Mouse (Mus musculus): ENCODE measurements around the gene Amer1. TPM values are rescaled to one million over a fixed set of nuclear protein-coding genes. Genes with fewer than 3 reads are reported as not detected.

Amer1 gene
- 3.2 and 3.7 TPM in 2 replicates for polyA plus RNA-seq (2012; ENCODE audit: insufficient read depth, insufficient read length, missing spikeins)

DNA sequence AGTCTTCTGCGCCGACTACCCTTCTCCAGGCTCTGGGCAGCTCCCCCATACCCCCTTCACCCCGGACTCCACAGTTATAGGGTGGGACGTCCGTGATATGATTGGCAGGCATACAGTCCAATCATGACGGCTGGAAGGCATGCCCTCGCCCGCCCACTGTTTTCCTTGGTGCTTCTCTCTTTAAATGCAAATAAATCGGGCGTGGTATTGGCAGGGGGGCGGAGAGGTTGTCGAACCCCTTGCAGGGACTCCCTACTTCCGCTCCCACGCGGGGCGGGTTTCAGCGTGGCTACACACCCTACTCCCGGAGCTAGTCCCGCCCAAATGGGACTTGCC is at the start of gene Amer1:
Gene Amer1, minus strand, starts transcription at position 97 of the 336 bp plus-strand sequence.
- Histone ChIP-seq H3K27ac (ENCODE audit: insufficient read depth, low read depth, low read length) (peak within 1 kb of the TSS; percentile 29; the same call in 1 of the 2 replicates), H3K4me1 (ENCODE audit: control insufficient read depth, insufficient read depth, low read length) (peaks cover 10% of the 10 kb centered on the region), H3K4me3 (ENCODE audit: insufficient read depth, low read length) (peak within 1 kb of the TSS; percentile 86)
- no peak for TF ChIP-seq CTCF (IDR thresholded peaks at IDR 0.05; ENCODE audit: low read depth, low read length)
- TF ChIP-seq POLR2A (IDR thresholded peaks at IDR 0.05; ENCODE audit: borderline replicate concordance, low read depth, low read length): no peak

- H3K27ac ChIP-seq (ENCODE audit: insufficient read depth, low read depth, low read length): no peak overlapping the region
- no peaks in the 10 kb centered on the region for H3K4me1 ChIP-seq (ENCODE audit: control insufficient read depth, insufficient read depth, low read length)
- no peak overlapping the region for H3K4me3 ChIP-seq (ENCODE audit: insufficient read depth, low read length)
- TF ChIP-seq POLR2A (IDR thresholded peaks at IDR 0.05; ENCODE audit: borderline replicate concordance, low read depth, low read length): no peak
- TF ChIP-seq CTCF (IDR thresholded peaks at IDR 0.05; ENCODE audit: low read depth, low read length): no peak
Measured at GRCm38 (mm10) chrX:95457166-95457565, 12.5 kb upstream of the Amer1 start.

DNA sequence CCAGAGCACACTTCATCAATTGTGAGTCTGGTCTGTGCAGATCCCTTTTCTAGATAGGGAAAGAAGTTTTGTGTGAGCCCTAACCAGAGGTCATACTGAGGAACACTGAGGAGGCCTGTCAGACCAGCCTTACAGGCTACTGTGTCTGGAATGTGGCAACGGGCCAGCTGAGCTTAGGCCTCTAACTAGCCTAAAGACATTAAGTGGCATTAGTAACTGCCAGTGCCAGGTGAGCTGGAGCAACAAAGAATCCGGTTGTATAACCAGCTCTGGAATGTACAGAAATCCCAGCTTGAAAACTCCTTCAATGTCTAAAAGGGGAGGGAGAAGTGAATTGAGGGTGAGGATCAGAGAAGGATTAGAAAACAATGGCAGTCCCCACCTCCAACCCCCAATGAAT is 1.2 kb upstream of the Amer1 start:
- Histone ChIP-seq H3K4me1 (ENCODE audit: control insufficient read depth, insufficient read depth, low read length) (peaks cover 10% of the 10 kb centered on the region), H3K4me3 (ENCODE audit: insufficient read depth, low read length) (no peak overlapping the region), H3K27ac (ENCODE audit: insufficient read depth, low read depth, low read length) (no peak overlapping the region)
- TF ChIP-seq CTCF (IDR thresholded peaks at IDR 0.05; ENCODE audit: low read depth, low read length): no peak
- no peak for TF ChIP-seq POLR2A (IDR thresholded peaks at IDR 0.05; ENCODE audit: borderline replicate concordance, low read depth, low read length)

DNA sequence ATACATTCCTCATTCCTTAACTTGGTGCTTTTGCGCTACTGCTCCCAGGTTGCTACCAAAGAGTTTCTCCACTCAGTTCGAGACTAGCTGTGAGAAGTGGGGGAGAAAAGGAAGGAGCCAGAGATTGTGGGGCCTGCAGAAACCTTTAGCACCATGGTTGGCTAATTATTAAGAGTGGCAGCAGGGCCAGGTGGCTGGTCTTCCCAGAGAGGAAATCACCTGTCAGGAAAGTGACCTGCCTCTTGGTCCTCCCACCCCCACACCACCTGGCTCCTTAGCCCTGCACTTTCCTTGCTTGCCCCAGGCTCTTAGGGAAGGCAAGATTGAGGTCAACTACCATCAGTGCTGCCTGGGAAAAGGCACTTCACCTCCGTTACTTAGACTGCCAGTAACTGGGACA is 469 bp upstream of the Amer1 start:
- H3K27ac ChIP-seq (ENCODE audit: insufficient read depth, low read depth, low read length): no peak overlapping the region
- peak overlapping the region; percentile 86 for H3K4me3 ChIP-seq (ENCODE audit: insufficient read depth, low read length)
- H3K4me1 ChIP-seq (ENCODE audit: control insufficient read depth, insufficient read depth, low read length): peaks cover 10% of the 10 kb centered on the region
- TF ChIP-seq POLR2A (IDR thresholded peaks at IDR 0.05; ENCODE audit: borderline replicate concordance, low read depth, low read length) (no peak), CTCF (IDR thresholded peaks at IDR 0.05; ENCODE audit: low read depth, low read length) (no peak)

GRCm38 (mm10) chrX:95443898-95444775 is 535 bp downstream of the Amer1 start:
- Histone ChIP-seq H3K4me1 (ENCODE audit: control insufficient read depth, insufficient read depth, low read length) (peaks cover 10% of the 10 kb centered on the region), H3K27ac (ENCODE audit: insufficient read depth, low read depth, low read length) (peak overlapping the region; percentile 29; the same call in 1 of the 2 replicates), H3K4me3 (ENCODE audit: insufficient read depth, low read length) (peak overlapping the region; percentile 86)
- TF ChIP-seq CTCF (IDR thresholded peaks at IDR 0.05; ENCODE audit: low read depth, low read length) (no peak), POLR2A (IDR thresholded peaks at IDR 0.05; ENCODE audit: borderline replicate concordance, low read depth, low read length) (no peak)

GRCm38 (mm10) chrX:95443390-95443789 is 1.3 kb downstream of the Amer1 start:
- peaks cover 10% of the 10 kb centered on the region for H3K4me1 ChIP-seq (ENCODE audit: control insufficient read depth, insufficient read depth, low read length)
- TF ChIP-seq POLR2A (IDR thresholded peaks at IDR 0.05; ENCODE audit: borderline replicate concordance, low read depth, low read length) (no peak), CTCF (IDR thresholded peaks at IDR 0.05; ENCODE audit: low read depth, low read length) (no peak)
- H3K4me3 ChIP-seq (ENCODE audit: insufficient read depth, low read length): peak overlapping the region; percentile 86
- H3K27ac ChIP-seq (ENCODE audit: insufficient read depth, low read depth, low read length): no peak overlapping the region

DNA sequence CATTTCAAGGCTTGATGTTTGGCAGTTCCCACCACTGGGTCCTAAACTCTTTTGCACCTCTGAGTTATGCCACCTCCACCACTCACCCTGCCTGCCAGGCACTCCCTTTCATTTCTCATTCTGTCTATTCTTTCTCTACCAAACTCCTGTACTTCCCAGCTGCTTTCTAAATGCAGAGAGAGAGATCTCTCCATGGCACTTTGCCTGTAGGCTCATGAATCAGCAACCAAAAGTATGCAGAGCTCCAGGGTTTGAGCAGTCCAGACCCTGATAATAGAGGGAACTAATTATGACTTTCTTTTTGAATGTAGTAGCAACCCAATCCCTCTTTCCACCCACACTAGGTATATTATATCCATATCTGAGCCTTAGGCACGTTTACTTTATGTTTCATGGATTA is 2.4 kb downstream of the Amer1 start:
- Histone ChIP-seq H3K4me1 (ENCODE audit: control insufficient read depth, insufficient read depth, low read length) (peaks cover 10% of the 10 kb centered on the region), H3K4me3 (ENCODE audit: insufficient read depth, low read length) (no peak overlapping the region), H3K27ac (ENCODE audit: insufficient read depth, low read depth, low read length) (no peak overlapping the region)
- TF ChIP-seq CTCF (IDR thresholded peaks at IDR 0.05; ENCODE audit: low read depth, low read length) (no peak), POLR2A (IDR thresholded peaks at IDR 0.05; ENCODE audit: borderline replicate concordance, low read depth, low read length) (no peak)

DNA sequence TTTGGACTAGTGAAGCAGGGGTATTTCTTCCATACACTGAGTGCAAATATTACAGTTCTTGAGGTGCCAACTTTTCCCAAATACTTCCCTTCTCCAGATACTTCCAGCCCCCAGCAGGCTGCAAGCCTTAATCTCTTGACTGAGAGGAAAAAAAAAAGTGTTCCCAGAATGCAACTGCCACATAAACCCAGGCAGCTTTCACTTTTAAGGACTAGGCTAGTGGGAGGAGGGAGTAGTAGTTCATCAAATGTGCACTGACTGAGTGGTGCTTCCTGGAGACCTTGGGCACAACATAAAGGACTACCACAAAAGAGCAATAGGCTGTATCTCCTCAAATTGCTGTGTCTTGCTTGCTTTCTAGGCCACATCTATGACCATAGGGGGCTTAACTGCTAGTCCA is 3.4 kb downstream of the Amer1 start:
- no peak overlapping the region for H3K27ac ChIP-seq (ENCODE audit: insufficient read depth, low read depth, low read length)
- H3K4me1 ChIP-seq (ENCODE audit: control insufficient read depth, insufficient read depth, low read length): peaks cover 10% of the 10 kb centered on the region
- H3K4me3 ChIP-seq (ENCODE audit: insufficient read depth, low read length): no peak overlapping the region
- no peak for TF ChIP-seq CTCF (IDR thresholded peaks at IDR 0.05; ENCODE audit: low read depth, low read length)
- TF ChIP-seq POLR2A (IDR thresholded peaks at IDR 0.05; ENCODE audit: borderline replicate concordance, low read depth, low read length): no peak

DNA sequence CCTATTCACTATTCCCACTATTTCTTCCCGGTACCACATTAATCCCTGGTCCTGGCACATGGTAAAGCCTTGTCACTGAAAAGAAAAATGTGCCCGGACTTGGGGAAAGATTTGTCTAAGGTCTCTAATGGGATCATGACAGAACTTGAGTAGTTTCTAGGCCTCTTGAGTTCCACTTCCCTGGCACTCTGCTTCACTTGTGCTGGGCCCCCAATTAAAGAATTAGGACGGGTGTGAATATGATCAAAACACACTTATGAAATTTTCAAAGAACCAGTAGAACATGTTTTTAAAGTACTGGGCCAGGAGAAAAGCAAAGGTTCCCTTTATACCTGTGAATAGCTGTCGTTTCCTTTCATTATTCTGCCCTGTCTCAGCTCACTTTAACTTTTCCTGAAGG is 6.2 kb downstream of the Amer1 start:
- no peak overlapping the region for H3K4me3 ChIP-seq (ENCODE audit: insufficient read depth, low read length)
- no peak for TF ChIP-seq CTCF (IDR thresholded peaks at IDR 0.05; ENCODE audit: low read depth, low read length)
- TF ChIP-seq POLR2A (IDR thresholded peaks at IDR 0.05; ENCODE audit: borderline replicate concordance, low read depth, low read length): no peak

DNA sequence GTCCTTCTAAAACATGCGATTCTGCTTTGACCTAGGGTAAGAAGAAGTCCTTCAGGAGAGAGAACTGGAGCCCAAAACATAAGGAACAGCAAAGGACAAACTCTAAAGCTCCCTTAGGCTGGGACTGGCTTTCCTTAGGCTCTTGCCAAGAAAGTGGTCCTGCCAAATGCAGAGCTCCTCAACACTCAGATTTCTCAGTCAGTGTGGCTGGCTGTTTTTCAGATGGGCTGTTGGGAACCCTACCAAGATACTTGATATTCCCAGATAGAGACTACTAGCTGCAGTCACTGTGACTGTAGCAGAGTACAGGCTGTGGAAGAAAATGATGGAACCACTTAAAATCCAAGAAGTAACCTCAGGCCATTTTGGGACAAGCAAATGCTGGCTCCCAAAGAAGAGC is 7.4 kb downstream of the Amer1 start:
- TF ChIP-seq CTCF (IDR thresholded peaks at IDR 0.05; ENCODE audit: low read depth, low read length) (no peak), POLR2A (IDR thresholded peaks at IDR 0.05; ENCODE audit: borderline replicate concordance, low read depth, low read length) (no peak)
- no peak overlapping the region for H3K4me3 ChIP-seq (ENCODE audit: insufficient read depth, low read length)
- H3K4me1 ChIP-seq (ENCODE audit: control insufficient read depth, insufficient read depth, low read length): peaks cover 4% of the 10 kb centered on the region; the same call in 1 of the 2 replicates
- H3K27ac ChIP-seq (ENCODE audit: insufficient read depth, low read depth, low read length): no peak overlapping the region

More for the DNA sequence above, 6.2 kb downstream of the Amer1 start:
- Histone ChIP-seq H3K27ac (ENCODE audit: insufficient read depth, low read depth, low read length) (no peak overlapping the region), H3K4me1 (ENCODE audit: control insufficient read depth, insufficient read depth, low read length) (peaks cover 9% of the 10 kb centered on the region)
